Mouse (Mus musculus) layer of hippocampus, adult 11-12 months (tissue): ENCODE measurements around the gene Atp5j2.

ENCODE experiments used
- DNase-seq: peaks from one replicate; pipeline ENCODE4 v3.0.0; 2022; ENCODE audit warnings: low spot score

Atp5j2 gene

GRCm38 (mm10) chr5:145201321-145201991 lies 9.6 kb upstream of the Atp5j2 start, which contains the start of gene Zkscan14:
Gene Zkscan14, minus strand, starts transcription at chr5:145201868.
- peak; percentile 76 for DNase-seq

DNA sequence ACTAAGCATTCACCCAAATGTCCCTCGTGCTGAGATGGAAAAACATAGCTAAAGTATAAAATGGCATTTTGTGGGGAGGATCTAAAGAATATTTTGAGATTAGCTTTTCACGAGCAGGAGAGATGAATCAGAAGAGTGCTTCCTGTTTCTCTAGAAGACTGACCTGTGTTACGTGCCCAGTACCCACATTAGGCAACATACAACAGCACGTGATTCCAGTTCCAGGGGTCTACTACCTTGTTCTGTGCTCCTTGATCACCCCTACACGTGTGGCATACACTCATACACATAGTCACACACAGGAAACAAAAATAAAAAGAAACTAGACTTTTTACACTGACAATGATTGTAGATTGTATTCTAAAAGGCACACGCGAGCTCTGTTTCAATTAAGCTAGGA lies 8.5 kb upstream of the Atp5j2 start:
- no peak for DNase-seq

DNA sequence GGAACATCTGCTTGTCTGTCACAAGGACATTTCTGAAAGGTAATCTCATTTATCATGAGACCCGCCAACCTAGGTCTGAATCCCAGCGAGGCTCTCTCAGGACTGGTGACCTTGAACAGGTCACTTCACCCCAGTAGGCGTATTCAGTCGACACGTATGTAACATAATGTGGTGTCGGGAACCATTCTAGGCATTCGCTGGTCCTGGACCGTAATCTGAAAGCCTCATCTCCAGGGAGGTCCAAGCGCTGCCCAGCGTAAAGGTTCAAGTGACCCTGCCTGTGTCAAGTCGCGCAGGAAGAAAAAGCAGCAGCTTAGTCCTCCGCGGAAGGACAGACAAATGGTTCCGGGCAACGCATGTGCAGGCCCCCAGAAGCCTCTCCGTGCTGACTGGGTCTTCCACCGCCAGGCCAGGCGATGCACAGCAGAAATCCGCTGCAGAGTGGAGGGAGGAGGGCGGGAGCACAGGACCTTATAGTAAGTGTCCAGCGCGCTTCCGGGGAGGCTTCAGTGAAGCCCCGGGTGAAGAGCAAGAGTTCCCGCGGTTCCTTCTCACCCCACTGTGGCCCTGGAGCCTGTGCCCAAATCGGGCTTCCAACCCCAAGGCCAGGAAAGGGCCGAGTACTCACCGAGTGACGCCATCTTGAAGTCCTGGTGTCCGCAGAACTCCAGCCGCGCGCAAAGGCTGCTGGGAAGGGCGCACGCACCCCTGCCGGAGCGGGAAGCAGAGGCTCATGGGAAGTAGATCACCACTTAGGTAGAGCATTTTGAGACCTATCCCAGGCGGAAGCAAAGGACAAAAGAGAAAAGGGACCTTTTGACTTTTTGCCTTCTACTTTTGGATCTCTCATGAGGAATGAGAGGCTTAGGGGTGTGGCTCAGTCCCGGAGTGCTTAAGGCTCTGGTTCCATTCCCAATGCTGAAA lies 725 bp downstream of the Atp5j2 start:
- DNase-seq: peak; percentile 91

GRCm38 (mm10) chr5:145190373-145190772 lies 1.5 kb downstream of the Atp5j2 start:
- DNase-seq: no peak

DNA sequence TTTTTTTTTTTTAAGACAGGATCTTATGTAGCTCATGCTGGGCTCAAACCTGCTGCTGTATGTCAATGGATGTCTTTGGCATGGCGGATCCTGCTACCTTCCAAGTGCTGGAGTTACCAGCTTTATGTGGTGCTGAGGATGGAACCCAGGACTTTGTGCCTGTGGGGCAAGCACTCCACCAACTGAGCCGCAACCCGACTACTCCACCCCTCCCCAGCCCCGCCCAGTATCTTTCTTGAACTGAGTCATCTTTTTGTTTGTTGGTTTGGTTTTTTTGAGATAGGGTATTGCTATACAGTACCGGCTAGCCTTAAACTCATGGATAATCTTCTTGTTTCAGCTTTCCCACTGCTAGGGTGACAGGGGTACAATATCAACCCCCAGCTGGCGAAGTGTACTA lies 2.4 kb downstream of the Atp5j2 start:
- no peak for DNase-seq

- no peak for DNase-seq
These were observed 6.6 kb downstream of the Atp5j2 start for GRCm38 (mm10) chr5:145185244-145185643.

DNA sequence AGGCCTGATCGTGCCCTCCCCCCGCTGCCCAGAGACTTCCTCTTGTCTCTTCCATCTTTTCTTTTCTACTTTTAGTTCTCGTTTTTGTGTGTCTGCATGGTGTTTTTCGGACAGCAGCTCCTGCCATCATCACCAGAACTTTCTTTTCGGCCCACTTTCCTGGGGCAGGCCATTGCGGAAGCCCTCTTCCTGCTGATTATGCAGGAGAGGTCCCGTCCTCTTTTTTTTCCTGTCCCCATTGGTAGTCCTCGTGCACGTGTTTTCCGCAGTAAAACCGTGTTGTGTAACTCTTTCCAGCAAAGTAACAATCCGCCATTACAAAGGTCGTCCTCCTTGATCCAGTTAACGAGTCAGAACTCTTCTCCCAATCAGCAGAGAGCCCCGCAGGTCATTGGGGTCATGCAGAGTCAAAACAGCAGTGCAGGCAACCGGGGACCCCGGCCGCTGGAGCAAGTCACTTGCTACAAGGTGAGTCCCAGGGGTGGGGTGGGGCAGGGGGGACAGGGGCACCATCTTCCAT lies 13.3 kb downstream of the Atp5j2 start:
- DNase-seq: no peak

- peak; percentile 31 for DNase-seq
These were observed 24.6 kb downstream of the Atp5j2 start for GRCm38 (mm10) chr5:145167306-145167661.

GRCm38 (mm10) chr5:145166536-145167305 lies 25.1 kb downstream of the Atp5j2 start, which contains the start of the genes Ptcd1 and Cpsf4:
Gene Ptcd1, minus strand, starts transcription at chr5:145167108.
Gene Cpsf4, plus strand, starts transcription at chr5:145167213.
- DNase-seq: peak; percentile 99

- no peak for DNase-seq
These were observed 26.7 kb downstream of the Atp5j2 start for GRCm38 (mm10) chr5:145165184-145165583.

- DNase-seq: no peak
These were observed 27.2 kb downstream of the Atp5j2 start for GRCm38 (mm10) chr5:145164710-145165109.

GRCm38 (mm10) chr5:145161361-145161760 lies 30.5 kb downstream of the Atp5j2 start:
- no peak for DNase-seq

- DNase-seq: no peak
These were observed 39.2 kb downstream of the Atp5j2 start for GRCm38 (mm10) chr5:145152690-145153089.

DNA sequence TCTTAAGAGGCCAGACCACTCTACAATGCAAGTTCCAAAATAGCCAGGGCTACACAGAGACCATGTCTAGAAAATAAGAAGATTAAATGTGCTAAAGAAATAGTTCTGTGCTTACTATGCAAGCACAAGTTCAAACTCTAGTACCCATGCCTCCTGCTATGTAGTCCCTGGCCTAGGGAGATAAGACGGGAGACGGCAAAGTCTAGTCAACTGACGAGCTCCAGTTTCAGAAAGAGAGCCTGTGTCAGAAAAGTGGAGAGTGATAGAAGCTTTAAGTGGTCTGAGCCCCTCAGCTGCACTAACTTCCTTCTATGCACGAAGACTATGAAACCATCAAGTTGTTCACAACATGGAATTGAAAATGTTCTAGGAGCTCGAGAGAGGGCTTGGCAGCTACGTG lies 42.6 kb downstream of the Atp5j2 start:
- DNase-seq: no peak

- no peak for DNase-seq
These were observed 44.1 kb downstream of the Atp5j2 start for GRCm38 (mm10) chr5:145147748-145148147.

- DNase-seq: no peak
These were observed 51.3 kb downstream of the Atp5j2 start for GRCm38 (mm10) chr5:145140611-145141010.

DNA sequence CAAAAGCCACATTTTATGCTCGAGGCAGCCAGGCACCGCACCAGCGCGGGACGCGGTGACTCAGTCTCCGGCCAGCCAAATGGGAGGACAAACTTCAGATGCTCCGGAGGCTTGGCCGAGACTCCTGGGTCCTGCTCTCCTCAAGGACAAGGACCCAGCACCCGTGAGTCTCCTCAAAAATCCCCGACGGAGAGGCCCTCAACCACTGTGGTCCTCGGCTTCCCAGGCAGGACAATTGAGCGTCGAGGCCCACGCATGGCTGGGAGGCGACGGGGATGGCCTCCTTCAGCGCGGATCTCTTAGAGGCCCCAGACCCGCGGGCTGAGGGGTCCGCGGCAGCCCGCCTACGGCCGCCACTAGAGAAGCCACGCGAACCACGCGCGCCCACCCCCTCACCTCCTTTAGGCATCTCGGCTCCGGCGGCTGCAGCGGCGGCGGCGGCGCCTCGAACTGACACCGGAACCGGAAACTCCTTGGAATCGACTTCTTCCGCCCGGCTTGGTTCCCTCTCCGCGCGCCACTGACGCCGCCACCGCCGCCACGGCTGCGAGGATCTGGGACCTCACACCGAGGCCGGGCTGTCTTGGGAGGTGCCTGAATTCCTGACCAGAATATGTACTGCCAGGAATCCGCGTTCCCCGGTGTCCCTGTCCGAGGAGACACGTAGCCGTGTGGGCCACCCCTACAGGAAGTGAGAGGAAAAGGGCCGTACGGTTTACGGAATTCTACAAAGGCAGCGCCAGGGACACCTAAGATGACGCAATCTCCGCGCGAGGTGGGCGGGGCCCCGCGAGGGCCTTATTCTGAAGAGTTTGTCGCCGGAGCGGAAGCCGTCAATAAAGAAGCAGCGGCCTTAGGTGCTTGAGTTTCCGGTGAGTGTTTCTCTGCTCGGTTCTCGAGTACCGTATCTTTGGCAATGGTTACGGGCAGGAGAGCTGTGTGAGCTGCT lies 52.0 kb downstream of the Atp5j2 start, which contains the start of the genes Pdap1 and Bud31:
TSS of gene Pdap1 (minus strand) at position 668 of the 949 bp plus-strand sequence.
TSS of gene Bud31 (plus strand) at position 792 of the 949 bp plus-strand sequence.
- peak; percentile 96 for DNase-seq

GRCm38 (mm10) chr5:145138836-145139235 lies 53.0 kb downstream of the Atp5j2 start:
- DNase-seq: no peak
